Mouse (Mus musculus) lung, postnatal 0 days (tissue): ENCODE measurements around the gene Map2k1. TPM values are rescaled to one million over a fixed set of nuclear protein-coding genes. Genes with fewer than 3 reads are reported as not detected.
"Not testable (repeated sequence)": the region's sequence is repeated elsewhere in the genome, so short reads cannot be mapped to it uniquely, and the experiment has no call there.

Source experiments
- ATAC-seq: fragments of 200-750 bp; cut with Nextera tagmentation; 2 replicates; pipeline ENCODE4 v1.8.0; 2017; ENCODE audit warnings: moderate library complexity
- DNase-seq: peaks from one replicate; pipeline ENCODE4 v3.0.0-alpha.2; 2016; ENCODE audit warnings: low spot score
- H3K27ac ChIP-seq: fragments of 300-500 bp; sonication (generic); 2 replicates; pipeline ENCODE4 v1.5.1; 2014; ENCODE audit warnings: antibody characterized with exemption, mild to moderate bottlenecking, low read length, mixed read lengths
- H3K27me3 ChIP-seq: fragments of 300-500 bp; sonication (generic); replicated peaks from 2 replicates; pipeline ENCODE4 v1.6.1; 2014; ENCODE audit warnings: low read length, mixed read lengths; ENCODE audit not compliant: insufficient read depth
- H3K36me3 ChIP-seq: fragments of 300-500 bp; sonication (generic); 2 replicates; pipeline ENCODE4 v1.6.1; 2014; ENCODE audit warnings: low read length, mixed read lengths; ENCODE audit not compliant: insufficient read depth
- H3K4me1 ChIP-seq: fragments of 300-500 bp; sonication (generic); 2 replicates; pipeline ENCODE4 v1.6.1; 2014; ENCODE audit warnings: antibody characterized with exemption, low read depth, low read length, mixed read lengths; ENCODE audit not compliant: insufficient read depth
- H3K4me2 ChIP-seq: fragments of 300-500 bp; sonication (generic); replicated peaks from 2 replicates; pipeline ENCODE4 v1.6.1; 2014; ENCODE audit warnings: low read depth, mild to moderate bottlenecking, low read length, moderate library complexity, mixed read lengths
- H3K4me3 ChIP-seq: fragments of 300-500 bp; sonication (generic); 2 replicates; pipeline ENCODE4 v1.5.1; 2014; ENCODE audit warnings: low read depth, low read length
- H3K9ac ChIP-seq: fragments of 300-500 bp; sonication (generic); replicated peaks from 2 replicates; pipeline ENCODE4 v1.6.1; 2014; ENCODE audit warnings: low read depth, mild to moderate bottlenecking
- H3K9me3 ChIP-seq: fragments of 300-500 bp; sonication (generic); 2 replicates; pipeline ENCODE4 v1.6.1; 2016; ENCODE audit warnings: low read length, mixed read lengths
- CTCF ChIP-seq: IDR thresholded peaks from 2 replicates; pipeline ENCODE4 v1.5.1; 2016; ENCODE audit warnings: antibody characterized with exemption, mild to moderate bottlenecking
- EP300 ChIP-seq: IDR thresholded peaks from 2 replicates; pipeline ENCODE4 v1.6.1; 2016; ENCODE audit warnings: antibody characterized with exemption, mild to moderate bottlenecking, control low read depth
- WGBS: fragments of 180-500 bp; shearing (Covaris S2); extraction: QIAGEN DNeasy Blood & Tissue Kit; methylation state at CpG from one replicate; pipeline ENCODE4 v1.1.7; 2014; 5-methylcytosine and 5-hydroxymethylcytosine counted together
- microRNA-seq: library from miRNA; unstranded; fragments of <30 nt; microRNA quantifications from one replicate; pipeline ENCODE4, GENCODE M21; 2016
- polyA plus RNA-seq: library from polyadenylated mRNA; unstranded; fragments of >200 nt; fragmentation: Nextera tagmentation; extraction: Ambion mirVana; gene quantifications from 2 replicates; pipeline ENCODE4 v1.2.1, GENCODE M21; 2015

The Map2k1 gene
- polyA plus RNA-seq, 1 experiment from 2014 or later = 67.1 TPM

GRCm38 (mm10) chr9:64160471-64160870, 93.0 kb downstream of the Map2k1 start:
- TF ChIP-seq EP300 = no peak
- no peak for TF ChIP-seq CTCF
- Histone ChIP-seq H3K9me3 (no peaks in the 10 kb centered on the region), H3K4me3 (no peak overlapping the region), H3K9ac (no peak overlapping the region), H3K36me3 (0 out of 2 replicates have a peak, but pooled peaks cover 7% of the 10 kb centered on the region), H3K4me1 (no peaks in the 10 kb centered on the region), H3K4me2 (no peak overlapping the region), H3K27ac (no peak overlapping the region), H3K27me3 (no peaks in the 10 kb centered on the region)
- ATAC-seq (no peak), DNase-seq (no peak)
- 92% methylated on average over 5 of the region's 5 CpGs for WGBS

- H3K4me2 ChIP-seq = no peak overlapping the region
- H3K9ac ChIP-seq = no peak overlapping the region
- H3K27me3 ChIP-seq = no peaks in the 10 kb centered on the region
- TF ChIP-seq EP300 (no peak), CTCF (no peak)
- ATAC-seq (no peak), DNase-seq (no peak)
- no peaks in the 10 kb centered on the region for H3K4me1 ChIP-seq
- 80% methylated on average over 1 of the region's 1 CpGs for WGBS
- no peak overlapping the region for H3K27ac ChIP-seq
- H3K36me3 ChIP-seq = no peaks in the 10 kb centered on the region; the same call in 1 of the 2 replicates
- H3K4me3 ChIP-seq = no peak overlapping the region
- no peaks in the 10 kb centered on the region for H3K9me3 ChIP-seq
These were observed 96.8 kb downstream of the Map2k1 start for GRCm38 (mm10) chr9:64156641-64157040.

- H3K4me2 ChIP-seq = no peak overlapping the region
- no peak overlapping the region for H3K4me3 ChIP-seq
- TF ChIP-seq EP300 = no peak
- TF ChIP-seq CTCF = no peak
- DNase-seq = no peak
- H3K27ac ChIP-seq = no peak overlapping the region
- no peak overlapping the region for H3K9ac ChIP-seq
- H3K27me3 ChIP-seq = no peaks in the 10 kb centered on the region
- 71% methylated on average over 9 of the region's 9 CpGs for WGBS
- H3K36me3 ChIP-seq = no peaks in the 10 kb centered on the region
- H3K9me3 ChIP-seq = no peaks in the 10 kb centered on the region
- H3K4me1 ChIP-seq = no peaks in the 10 kb centered on the region
- ATAC-seq = no peak
These were observed 113.6 kb downstream of the Map2k1 start for GRCm38 (mm10) chr9:64139879-64140278.

GRCm38 (mm10) chr9:64138896-64139295, 114.5 kb downstream of the Map2k1 start:
- peak; percentile 73 for TF ChIP-seq CTCF
- H3K36me3 ChIP-seq, H3K4me1 ChIP-seq, H3K9me3 ChIP-seq, H3K27me3 ChIP-seq, H3K4me2 ChIP-seq, ATAC-seq, H3K4me3 ChIP-seq, H3K9ac ChIP-seq, H3K27ac ChIP-seq: not testable (repeated sequence)
- DNase-seq = peak; percentile 12
- WGBS = 4% methylated on average over 6 of the region's 6 CpGs

Small RNAs within 50 kb of the gene (microRNA-seq; reads per million reads assigned to microRNA genes)
- not detected for gene Gm24106

Other genes starting within 250 kb of the Map2k1 start
- 13.4 and 15.3 TPM in 2 replicates for gene Smad6, start 231.6 kb downstream of the Map2k1 start, polyA plus RNA-seq
- not detected in 2 replicates for gene Lctl, start 136.5 kb downstream of the Map2k1 start, polyA plus RNA-seq
- 1.5 and 1.7 TPM in 2 replicates for gene Zwilch, start 80.5 kb downstream of the Map2k1 start, polyA plus RNA-seq
- gene Rpl4, start 80.3 kb downstream of the Map2k1 start, polyA plus RNA-seq = 679 and 693 TPM in 2 replicates
- 35.5 and 47.4 TPM in 2 replicates for gene Snapc5, start 74.4 kb downstream of the Map2k1 start, polyA plus RNA-seq
- gene Uchl4, start 18.4 kb downstream of the Map2k1 start, polyA plus RNA-seq = 1.0 and 1.1 TPM in 2 replicates
- 59.8 and 70.2 TPM in 2 replicates for gene Tipin, start 27.9 kb upstream of the Map2k1 start, polyA plus RNA-seq
- gene Dis3l, start 87.7 kb upstream of the Map2k1 start, polyA plus RNA-seq = 8.1 and 9.6 TPM in 2 replicates
- 0.56 and 0.63 TPM in 2 replicates for gene Megf11, start 132.0 kb upstream of the Map2k1 start, polyA plus RNA-seq